Mouse (Mus musculus): ENCODE results near the gene Arhgap17.

Arhgap17 gene

DNA sequence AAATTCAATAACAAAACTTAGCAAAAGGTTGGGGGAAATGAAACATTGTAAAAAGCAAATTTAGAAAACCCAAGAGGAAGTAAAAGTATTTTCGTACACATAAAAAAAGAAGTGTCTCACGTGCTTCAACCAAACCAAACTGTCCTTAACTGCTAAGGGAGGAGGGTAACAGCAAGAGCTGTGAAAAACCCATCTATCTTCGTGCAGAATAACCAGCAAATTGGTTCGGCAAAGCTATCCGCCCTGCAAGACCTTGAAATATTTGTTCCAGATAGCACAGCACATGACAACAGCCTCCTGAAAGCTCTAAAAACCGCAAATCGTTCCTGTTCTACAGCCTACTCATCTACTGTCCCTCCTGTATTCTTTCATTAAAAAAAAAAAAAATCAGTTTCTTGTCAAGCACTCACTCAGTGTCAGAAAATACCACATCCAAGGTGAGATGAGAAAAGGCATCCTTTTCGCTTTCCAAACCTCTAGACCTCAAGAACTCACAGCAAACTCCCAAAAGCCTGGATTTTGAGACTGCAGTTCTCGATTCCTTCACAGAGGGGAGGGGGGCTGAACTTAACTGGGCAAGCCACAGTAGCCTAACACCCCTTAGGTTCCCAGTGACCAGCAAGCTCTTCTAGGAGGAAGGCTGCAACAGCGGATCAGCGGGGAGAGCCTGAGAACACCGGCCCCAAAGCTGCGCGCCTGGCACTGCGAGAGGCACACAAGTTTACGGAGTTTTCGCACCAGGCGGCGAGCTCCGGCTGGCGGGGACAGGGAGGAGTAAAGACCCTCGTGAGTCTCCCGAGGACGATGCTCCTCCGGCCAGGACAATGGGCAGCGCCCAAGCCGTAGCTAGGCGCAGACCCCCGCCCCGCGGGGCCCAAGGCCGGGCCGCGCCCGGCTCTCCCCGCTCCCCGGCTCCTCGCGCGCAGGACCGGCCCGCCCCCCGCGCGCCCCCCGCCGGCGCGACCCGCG is 653 bp downstream of the Arhgap17 start:
- DNase-seq (ENCODE audit: low spot score) = peak; percentile 74

DNA sequence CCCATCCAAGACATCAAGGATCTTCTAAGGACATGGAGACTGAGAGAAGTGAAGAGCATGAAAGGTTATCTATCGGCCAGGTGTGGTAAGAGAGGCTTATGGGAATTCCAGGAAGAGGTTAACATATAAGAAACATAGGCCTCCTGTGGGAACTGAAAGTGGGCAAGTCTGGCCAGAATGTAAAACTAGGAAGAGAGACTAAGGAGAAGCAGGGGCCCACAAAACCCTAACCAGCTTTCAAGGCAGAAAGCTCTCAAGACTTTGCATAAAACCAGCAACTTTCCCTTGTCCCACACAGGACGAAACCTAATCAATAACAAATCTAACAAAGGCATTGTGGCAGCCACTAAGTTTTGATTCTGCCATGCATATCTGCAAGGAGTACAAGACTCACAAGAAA is 1.5 kb downstream of the Arhgap17 start:
- DNase-seq (ENCODE audit: low spot score) = no peak

DNA sequence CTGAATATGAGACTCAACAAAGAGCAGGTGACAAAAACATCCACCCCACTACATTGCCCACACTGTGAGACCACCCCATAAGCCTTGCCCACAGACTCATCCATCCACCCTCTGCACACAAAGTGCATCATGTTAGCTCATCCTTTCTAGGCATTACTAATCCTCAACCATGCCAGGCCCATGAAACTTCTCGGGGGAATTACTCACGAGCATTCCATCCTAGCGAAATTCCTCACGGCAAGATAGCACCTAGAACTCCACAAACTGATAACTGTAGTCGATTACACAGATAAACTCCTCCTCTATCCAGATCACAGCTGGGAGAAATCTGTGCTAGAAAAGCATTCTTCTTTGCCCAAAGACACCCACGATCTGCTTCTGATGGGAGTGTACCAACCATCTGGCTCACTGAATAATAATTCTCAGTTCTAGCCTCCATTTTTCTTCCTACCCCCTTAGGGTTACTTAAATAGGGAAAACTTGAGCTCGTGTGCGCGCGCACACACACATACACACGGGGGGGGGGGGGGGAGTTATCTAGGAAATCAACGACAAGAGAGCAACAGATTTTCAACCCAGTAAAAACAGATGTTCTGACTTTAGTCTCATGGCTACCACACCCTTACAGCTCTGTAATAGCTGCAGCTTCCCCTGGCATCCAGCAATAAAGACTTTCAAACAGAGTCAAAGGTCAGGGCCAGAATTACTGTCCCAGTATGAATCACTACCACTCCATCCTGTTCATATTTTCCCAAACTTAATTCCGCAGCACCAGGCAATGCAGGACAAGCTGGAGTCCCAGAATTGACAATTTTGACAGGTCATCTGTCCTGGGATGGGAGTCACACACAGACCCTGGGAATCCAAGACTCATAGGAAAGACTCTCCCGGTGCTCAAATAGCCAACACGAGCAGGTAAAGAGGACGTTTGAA is 2.2 kb downstream of the Arhgap17 start:
- no peak for DNase-seq (ENCODE audit: low spot score)

DNA sequence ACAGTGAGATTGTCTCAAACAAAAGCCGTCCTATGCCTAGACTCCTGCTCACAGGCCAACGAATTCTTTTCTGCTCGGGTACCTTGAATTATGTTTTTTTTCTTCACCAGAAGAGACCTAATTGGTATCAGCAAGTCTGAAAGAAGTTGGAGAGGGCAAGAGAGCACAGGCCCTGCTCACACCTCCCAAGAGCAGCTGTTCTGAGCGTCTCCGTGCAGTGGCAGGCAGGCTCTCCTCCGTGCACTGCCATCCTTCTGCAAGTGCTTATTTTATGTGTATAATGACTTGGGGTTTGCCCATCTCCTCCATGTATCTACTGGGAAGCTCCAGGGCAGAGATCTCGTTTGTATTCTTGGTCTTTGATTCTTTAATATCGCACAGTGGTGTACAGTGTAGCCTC is 2.9 kb downstream of the Arhgap17 start:
- DNase-seq (ENCODE audit: low spot score) = no peak

DNA sequence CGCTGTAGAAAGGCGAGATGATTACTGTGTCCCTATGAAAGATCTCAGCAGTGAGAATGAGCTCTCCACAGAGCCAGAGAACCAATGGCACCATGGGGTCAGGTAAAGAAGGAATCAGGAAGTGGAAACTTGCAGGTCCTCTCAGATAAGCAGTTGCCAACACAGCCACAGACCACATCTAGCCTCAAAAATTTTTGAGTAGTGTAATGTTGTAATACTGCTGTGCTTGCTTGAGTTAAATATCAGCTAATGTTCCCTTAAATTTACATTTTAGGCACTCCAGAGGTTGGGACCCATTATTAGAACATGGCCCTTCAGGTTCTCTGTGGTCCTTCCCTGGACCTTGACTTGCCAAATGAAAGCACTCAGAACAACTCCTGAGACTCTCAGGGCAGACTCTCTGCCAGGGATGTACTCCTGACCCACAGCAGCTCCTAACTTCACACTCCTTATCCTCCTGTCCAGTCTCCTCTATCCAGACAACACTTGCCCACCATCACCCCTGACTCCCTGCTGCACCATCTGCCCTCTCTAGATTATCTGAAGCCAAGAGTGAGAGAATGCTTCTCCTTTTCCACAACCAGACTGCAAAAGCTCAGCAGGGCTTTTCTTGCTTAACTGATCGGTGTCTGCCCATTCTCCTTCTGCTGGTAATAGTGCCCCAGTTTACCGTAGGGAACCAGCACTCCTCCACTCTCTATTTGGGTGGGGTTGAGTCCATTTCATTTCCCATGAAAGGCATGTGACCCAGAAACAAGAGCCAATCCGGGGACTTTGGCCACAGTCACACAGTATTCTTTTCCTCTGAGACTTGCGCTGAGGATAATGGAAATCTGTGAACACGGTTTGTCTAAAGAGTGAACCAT is 3.6 kb downstream of the Arhgap17 start:
- DNase-seq (ENCODE audit: low spot score) = no peak

DNA sequence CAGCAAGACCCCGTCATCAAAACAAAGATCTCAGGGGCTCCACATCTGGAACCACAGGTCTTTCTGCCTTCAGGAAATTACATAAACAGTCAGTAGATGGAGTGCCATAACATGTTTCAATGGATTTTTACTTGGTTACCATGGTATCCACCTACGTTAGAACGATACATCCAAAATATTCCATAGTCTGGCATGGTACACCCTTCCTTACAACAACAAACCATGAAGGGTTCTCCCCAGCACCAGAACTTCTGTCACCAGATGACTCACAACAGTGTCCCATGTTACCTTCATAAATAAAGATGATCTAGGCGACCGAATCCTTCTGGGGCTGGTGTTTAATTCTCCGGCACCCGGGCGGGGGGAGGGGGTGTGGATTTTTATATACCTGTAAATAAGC is 5.7 kb downstream of the Arhgap17 start:
- DNase-seq (ENCODE audit: low spot score) = no peak

DNA sequence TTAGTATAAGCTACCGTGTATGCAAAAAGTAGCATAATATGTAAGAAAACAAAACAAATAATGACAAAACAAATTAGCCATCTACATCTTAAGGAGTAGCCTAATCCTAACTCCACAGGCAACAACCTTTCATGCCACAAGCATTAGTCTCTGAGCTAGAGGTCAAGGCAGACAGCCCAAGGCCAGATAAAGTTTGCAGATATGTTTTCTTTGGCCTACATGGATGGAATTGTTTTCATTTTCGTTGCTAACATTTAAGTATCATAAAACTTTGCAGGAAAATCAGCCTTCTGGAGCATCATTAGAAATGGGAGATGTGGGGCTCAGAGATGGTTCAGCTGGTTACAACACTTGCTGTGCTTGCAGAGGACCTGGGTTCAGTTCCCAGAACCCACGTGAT is 6.9 kb downstream of the Arhgap17 start:
- DNase-seq (ENCODE audit: low spot score) = no peak

DNA sequence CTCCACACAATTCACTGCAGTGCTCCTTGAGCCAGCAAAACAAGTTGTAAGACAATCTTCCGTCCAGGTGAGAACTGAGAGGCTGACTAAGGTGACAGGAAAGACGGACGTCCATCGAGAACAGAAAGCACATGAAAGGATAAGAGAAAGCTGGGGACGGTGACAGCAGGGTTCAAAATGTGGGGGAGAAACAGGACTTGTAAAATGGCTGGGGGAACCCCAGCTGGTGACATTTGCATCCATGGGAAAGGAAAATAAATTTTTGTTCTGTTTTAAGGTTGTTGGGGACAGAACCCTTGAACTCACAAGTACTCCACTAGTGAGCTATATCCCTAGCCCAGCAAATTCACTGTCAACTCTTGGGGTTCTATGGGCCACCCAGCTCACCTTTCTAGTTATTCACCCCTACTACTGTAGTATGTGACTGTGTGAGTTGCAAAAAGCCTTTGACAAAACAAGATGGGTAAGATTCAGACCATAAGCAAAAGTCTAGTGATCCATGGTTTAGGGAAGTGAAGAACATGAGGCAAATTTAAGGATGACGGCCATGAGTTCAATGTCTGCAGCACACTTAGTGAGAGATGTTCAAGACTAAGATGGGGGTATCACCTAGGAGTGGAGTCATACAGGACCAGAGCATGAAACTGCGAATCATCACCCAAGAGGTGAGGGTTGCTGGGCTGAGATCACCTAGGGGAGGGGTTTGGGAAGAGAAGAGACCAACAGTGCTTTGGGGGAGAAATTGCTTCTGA is 8.3 kb downstream of the Arhgap17 start:
- no peak for DNase-seq (ENCODE audit: low spot score)

DNA sequence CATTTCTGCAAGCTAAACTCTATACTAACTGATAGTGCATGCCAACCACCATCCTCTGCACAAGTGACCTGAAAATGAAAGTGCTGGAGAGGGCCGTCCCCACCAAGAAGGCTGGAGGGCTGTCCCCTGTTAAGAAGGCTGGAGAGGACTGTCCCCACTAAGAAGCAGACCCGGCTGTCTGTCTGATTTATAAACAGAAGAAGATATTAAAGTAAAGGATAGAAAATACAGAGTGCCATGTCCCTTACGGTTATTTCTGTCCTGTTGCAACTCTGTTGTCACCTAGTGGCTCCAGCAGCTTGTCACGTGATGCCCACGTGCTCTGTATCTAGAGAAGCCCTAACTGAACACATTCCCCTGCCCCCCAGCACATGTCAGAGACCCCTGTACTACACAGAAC is 9.5 kb downstream of the Arhgap17 start:
- DNase-seq (ENCODE audit: low spot score) = no peak

DNA sequence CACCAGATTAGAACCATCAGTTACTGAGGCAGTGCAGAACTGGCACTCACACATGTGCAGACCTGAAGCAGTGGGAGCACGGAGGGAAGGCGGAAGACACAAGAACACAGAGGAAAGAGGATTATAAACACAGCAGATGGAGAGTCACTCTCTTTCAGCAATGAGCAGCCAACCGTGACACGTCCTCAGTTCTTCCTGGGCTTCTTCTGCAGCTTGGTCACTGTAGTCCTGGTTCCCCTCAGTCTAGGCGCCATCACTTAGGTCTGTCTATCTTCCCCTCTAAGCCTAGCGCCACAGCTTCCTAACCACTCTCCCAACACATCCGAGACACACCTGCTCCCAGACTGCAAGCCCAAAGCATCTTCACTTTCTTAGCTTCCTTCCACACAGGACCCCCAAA is 10.6 kb downstream of the Arhgap17 start:
- DNase-seq (ENCODE audit: low spot score) = no peak

DNA sequence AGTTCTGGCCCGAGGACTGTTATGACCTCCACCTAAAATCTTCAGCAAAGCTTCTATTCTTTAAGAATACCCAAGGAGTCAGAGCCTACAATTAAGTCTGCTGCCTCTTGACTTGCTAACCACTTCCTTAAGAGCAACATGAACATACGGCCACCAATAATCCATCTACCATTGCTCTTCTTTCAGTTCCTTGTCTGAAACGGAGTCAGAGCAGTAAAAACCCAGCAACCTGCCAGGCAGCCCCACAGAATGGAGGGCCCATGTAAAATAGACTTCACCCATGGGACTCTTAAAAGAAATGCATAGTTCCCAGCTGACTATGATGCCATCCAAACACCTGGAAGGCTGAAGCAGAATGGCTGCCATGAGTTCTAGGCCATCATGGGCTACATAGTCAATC is 13.6 kb downstream of the Arhgap17 start:
- DNase-seq (ENCODE audit: low spot score) = no peak

DNA sequence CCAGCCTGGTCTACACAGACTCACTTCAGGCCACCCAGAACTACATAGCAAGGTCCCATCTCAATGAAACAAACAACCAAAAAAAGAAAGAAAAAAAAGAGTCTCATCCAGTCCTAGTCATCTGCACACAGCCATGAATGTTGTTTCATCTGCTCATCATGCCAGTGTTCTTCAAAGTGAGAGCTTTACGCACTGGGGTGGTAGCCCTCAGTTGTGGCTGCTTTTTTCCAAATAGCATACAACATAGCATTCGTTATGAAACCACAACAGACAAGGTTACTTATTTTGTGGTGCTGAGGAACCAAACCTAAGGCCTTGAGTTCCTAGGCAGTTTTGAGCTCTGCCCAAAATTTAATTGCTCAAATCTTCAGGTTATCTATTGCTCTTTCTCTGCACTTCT is 14.9 kb downstream of the Arhgap17 start:
- no peak for DNase-seq (ENCODE audit: low spot score)

DNA sequence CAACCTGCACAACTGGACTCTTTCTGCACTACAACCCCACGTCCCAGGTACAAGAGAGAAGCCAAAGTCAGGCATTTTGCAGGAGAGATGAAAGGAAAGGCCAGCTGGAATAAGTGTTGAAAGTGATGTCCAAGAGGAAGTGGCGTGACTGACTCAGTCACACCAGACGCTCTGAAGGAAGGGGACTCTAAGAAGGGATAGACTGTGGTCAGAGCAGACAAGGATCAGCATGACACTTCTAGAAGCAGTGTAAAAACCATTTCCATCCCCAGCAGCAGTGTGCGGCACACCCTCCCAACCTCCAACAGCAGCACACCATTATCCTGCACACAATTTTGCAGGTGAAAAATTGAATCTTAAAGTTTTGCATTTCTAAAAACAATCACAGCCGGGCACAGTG is 15.3 kb downstream of the Arhgap17 start:
- DNase-seq (ENCODE audit: low spot score) = no peak

DNA sequence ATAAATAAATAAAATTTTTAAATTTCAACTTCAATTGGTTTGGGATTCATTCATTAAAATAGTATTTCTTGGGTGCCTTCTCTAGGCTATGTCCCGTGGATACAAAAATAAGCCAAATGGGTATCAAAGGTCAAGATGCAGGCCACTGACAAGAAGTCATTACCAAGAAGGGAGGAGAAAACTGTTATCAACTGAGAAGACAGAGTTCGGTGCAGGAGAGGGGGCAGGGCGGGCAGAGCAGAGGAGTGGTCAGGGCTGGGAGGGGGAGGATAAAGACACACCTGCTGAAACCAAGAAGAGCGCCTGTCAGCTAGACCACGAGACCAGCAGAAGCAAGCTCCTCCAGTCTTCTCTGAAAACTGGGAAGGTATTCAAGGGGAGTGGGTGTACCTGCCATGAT is 15.8 kb downstream of the Arhgap17 start:
- no peak for DNase-seq (ENCODE audit: low spot score)

DNA sequence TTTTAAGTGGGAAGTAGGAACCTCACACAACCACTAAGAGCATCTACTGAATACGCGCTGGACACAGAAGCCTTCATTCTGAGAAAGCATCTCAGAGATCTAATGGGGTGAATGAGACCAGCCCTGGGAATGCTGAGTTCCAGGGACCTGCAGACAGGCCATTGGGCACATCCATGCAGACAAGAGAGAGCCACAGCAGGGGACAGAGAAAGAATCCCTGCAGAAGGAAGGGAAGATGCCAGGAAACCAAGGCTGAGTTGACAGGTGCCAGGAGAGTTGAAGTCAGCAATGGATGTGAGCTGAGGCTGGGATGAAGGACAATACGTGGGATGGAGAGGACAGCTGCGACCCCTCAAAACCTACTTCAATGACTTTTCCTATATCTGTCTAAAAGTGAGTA is 16.6 kb downstream of the Arhgap17 start:
- no peak for DNase-seq (ENCODE audit: low spot score)

DNA sequence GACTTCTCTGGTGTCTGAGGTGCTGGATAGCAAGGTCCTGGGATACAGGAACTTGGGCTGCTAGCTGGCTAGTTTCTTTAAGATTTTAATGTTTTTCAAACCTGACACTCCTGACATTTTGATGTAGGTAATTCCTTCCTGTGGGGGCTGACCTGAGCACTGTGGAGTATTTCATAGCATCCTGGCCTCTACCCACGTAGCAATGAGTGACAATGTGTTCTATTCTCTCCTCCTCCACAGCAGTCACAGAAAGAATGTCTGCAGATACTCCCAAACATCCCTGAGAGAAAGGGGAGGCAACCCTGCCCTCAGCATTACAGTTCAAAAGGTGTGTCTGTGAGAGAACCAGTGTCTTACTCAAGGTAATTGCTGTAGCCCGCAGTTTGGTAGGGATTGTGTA is 19.5 kb downstream of the Arhgap17 start:
- no peak for DNase-seq (ENCODE audit: low spot score)

DNA sequence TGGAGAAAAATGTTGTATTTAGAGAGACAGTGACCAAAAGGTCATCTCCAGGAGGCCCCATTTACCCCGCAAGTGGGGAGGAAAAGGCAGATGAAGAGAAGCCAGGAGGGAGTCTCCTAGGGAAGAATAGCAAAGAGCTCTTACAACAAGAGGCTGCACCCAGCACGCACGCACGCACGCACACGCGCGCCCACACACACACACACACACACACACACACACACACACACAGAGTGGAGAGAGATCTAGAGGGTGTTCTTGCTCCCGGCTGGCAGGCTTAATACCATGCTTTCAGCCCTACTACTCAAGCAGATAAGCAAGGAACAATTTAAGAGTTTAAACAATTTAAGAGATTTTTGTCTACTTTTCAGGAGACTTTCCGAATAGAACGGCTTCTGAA is 19.9 kb downstream of the Arhgap17 start:
- no peak for DNase-seq (ENCODE audit: low spot score)

DNA sequence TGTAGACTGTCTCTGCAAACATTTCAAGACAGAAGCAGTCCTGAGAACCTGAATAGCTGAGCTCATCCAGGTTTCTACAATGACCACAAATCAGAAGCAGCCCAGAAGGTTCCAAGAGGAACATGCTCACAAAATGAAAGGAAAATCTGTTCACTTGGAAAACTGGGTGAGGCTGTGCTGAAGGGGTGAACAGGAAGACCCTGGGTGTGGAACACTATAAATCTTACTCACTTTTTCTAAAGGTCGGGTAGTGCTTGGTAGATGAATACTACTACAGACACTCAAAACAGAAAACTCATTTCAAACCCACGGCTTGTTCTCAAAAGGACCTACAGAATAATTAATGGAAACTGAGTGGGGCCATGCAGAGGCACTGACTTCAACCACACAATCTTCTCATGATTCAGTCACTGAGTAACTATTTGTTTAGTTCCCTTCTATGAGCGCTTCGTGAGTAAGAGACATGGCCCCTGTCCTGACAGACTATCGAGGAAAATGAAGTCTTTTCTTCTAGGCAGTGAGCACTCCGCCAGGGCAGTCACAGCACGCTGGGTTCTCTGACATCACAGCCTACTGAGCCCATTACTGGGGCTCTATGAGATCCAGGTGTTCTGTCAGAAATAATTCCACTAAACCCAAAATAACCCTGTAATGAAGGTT is 23.0 kb downstream of the Arhgap17 start:
- no peak for DNase-seq (ENCODE audit: low spot score)

DNA sequence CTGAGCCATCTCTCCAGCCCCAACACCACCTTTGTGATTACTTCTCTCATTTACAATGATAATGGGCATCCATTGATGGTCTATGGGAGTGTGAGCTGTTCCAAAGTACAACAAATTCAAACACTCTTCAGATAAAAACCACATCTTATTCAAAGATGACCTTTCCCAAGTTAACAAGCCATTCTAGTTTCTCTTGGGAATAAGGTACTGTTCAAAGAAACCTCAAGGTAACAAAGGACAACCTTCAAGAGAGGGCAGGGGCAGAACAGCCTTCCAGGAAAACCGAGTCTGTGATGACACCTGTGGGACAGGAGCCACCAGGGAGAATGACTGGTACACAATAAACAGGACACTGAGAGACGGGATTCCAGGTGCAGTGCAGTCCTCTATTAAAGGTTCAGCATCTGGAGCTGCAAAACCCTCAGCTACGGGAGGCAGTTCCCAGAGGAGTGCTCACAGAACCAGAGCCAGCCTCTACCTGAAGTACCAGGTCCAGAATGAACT is 24.6 kb downstream of the Arhgap17 start:
- DNase-seq (ENCODE audit: low spot score) = no peak

DNA sequence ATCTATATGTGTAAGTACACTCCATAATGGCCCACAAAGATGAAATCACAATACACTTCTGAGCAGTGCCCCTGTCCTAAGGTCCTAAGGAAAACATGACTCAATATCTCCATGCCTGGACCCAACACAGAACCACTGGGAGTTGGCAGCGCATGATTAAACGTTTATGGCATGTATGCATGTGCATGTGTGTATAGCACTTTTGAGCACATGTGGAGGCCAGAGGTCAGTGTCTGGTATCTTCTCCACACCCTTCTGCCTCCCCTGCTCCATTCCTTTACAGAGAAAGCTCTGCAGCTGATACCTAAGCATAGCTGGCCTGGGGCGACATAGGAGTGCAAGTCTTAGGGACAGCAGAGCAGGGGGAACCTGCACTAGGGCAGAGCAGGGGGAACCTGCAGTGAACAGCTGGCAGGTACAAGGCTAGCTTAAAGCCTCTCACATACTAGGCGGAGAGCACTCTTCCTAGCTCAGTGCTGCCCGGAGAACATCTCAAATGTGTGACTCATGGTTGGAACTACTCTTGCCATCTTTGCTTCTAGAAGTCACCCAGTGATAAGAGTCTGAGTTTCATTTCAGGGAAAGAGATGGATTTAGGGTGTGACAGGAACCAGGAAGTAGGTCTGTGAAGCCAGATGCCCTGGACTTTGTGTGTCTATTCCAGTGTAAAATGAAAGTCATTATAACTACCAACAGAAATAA is 25.5 kb downstream of the Arhgap17 start:
- DNase-seq (ENCODE audit: low spot score) = no peak
